Mouse (Mus musculus) forebrain, embryonic 12.5 days (tissue): ENCODE measurements around the gene Pram1. TPM values are rescaled to one million over a fixed set of nuclear protein-coding genes. Genes with fewer than 3 reads are reported as not detected.
"Not testable (repeated sequence)": the region's sequence is repeated elsewhere in the genome, so short reads cannot be mapped to it uniquely, and the experiment has no call there.

Experiments
- ATAC-seq: fragments of 200-750 bp; cut with Nextera tagmentation; 2 replicates; pipeline ENCODE4 v1.8.0; 2017; ENCODE audit warnings: moderate TSS enrichment; ENCODE audit not compliant: low FRiP score
- H3K27ac ChIP-seq: fragments of 300-500 bp; sonication (generic); 2 replicates; pipeline ENCODE4 v1.5.1; 2016; ENCODE audit warnings: mild to moderate bottlenecking
- H3K27me3 ChIP-seq: fragments of 300-500 bp; sonication (generic); 2 replicates; pipeline ENCODE4 v1.6.1; 2016; ENCODE audit warnings: mild to moderate bottlenecking
- H3K36me3 ChIP-seq: fragments of 300-500 bp; sonication (generic); replicated peaks from 2 replicates; pipeline ENCODE4 v1.6.1; 2016; ENCODE audit warnings: mild to moderate bottlenecking
- H3K4me1 ChIP-seq: fragments of 300-500 bp; sonication (generic); 2 replicates; pipeline ENCODE4 v1.6.1; 2016
- H3K4me2 ChIP-seq: fragments of 300-500 bp; sonication (generic); 2 replicates; pipeline ENCODE4 v1.6.1; 2016; ENCODE audit warnings: mild to moderate bottlenecking, moderate library complexity
- H3K4me3 ChIP-seq: fragments of 300-500 bp; sonication (generic); replicated peaks from 2 replicates; pipeline ENCODE4 v1.5.1; 2016; ENCODE audit warnings: mild to moderate bottlenecking
- H3K9ac ChIP-seq: fragments of 300-500 bp; sonication (generic); 2 replicates; pipeline ENCODE4 v1.6.1; 2016; ENCODE audit warnings: mild to moderate bottlenecking
- H3K9me3 ChIP-seq: fragments of 300-500 bp; sonication (generic); 2 replicates; pipeline ENCODE4 v1.6.1; 2016
- WGBS: fragments of 180-500 bp; shearing (Covaris S2); methylation state at CpG from one replicate; pipeline ENCODE4 v1.1.7; 2016; 5-methylcytosine and 5-hydroxymethylcytosine counted together
- polyA plus RNA-seq: library from polyadenylated mRNA; unstranded; fragments of >200 nt; fragmentation: Nextera tagmentation; extraction: Ambion mirVana; gene quantifications from 2 replicates; pipeline ENCODE4 v1.2.1, GENCODE M21; 2016

The Pram1 gene
- 0.72 and 0.95 TPM in 2 replicates for polyA plus RNA-seq

DNA sequence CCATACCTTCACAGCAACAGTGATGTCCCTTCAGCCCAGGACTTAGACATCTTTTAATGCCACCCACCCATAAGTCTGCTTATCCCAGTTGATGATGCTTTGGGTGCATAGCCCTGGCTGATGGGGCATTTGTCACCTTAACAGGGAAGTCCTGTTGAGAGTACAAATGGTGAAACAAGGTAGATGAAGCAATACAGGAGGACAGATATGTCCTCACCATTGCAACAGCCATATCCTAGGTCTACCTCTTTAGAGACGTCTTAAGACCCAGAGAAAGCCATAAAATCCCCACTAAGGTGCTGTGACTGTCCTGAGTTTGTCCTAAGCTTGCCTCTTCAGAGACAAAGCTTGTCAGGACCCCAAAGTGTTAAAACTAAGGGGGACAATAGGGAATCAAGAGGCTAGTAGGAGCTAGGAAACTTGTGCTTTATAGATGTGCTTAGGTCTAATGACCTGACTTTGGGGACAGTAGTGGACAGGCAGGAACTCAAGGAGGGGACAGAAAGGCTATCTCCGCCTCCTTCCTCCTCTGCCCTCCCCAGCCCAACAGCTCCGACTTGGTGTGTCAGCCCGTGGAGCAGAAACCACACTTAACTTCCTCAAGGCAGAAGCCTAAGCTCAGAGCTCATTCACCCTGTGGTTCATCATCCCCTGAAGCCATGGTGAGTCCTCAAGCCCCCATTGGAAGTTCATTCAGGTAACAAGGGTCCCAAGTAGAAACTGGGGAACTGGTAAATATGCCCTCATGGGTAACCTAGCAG, at the start of gene Pram1:
TSS of gene Pram1 (plus strand) at position 541 of the 761 bp plus-strand sequence.
- Histone ChIP-seq H3K27me3 (no peaks in the 10 kb centered on the region), H3K4me1 (no peaks in the 10 kb centered on the region), H3K36me3 (peaks cover 32% of the 10 kb centered on the region), H3K27ac (no peak within 1 kb of the TSS), H3K9ac (no peak within 1 kb of the TSS), H3K4me3 (no peak within 1 kb of the TSS), H3K9me3 (no peaks in the 10 kb centered on the region), H3K4me2 (no peak within 1 kb of the TSS)
- 87% methylated on average over 4 of the region's 4 CpGs for WGBS
- ATAC-seq: no peak

DNA sequence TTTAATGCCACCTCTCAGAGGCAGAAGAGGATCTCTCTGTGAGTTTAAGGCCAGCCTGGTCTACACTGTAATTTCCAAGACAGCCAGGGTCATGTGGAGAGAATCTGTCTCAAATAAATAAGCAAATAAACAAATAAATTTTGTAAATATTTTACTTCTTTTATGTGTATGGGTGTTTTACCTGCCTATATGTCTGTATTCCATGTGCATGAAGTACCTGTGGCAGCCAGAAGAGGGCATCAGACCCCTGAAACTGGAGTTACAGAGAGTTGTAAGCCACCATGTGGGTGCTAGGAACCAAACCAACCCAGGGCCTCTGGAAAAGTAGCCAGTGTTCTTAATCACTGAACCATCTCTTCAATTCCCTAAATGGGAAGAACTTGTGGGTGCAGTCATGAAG, 40.6 kb upstream of the Pram1 start:
- Histone ChIP-seq H3K9me3 (0 out of 2 replicates have a peak, but pooled peaks cover 11% of the 10 kb centered on the region), H3K4me1 (no peaks in the 10 kb centered on the region), H3K4me3 (no peak overlapping the region), H3K27ac (no peak overlapping the region), H3K27me3 (no peaks in the 10 kb centered on the region), H3K36me3 (no peaks in the 10 kb centered on the region), H3K9ac (no peak overlapping the region), H3K4me2 (no peak overlapping the region)
- no peak for ATAC-seq

DNA sequence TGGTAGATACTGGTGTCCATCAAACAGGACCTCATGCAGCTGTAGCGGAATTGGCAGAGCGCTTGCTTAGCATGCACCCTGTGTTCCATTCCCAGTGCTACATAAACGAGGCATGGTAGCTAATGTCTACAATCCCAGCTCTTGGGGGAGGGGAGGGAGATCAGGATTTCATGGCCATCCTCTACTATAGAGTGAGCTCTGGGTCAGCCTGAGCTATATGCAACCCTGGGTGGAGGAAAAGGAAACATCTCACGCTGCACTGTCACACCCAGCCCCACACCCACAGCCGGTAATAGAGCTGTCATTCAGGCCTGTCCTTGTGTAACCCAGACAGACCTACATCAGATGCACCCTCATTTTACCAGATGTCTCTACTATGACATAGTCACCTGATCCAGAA, 39.4 kb upstream of the Pram1 start:
- Histone ChIP-seq H3K4me1 (no peaks in the 10 kb centered on the region), H3K9me3 (0 out of 2 replicates have a peak, but pooled peaks cover 11% of the 10 kb centered on the region), H3K27ac (no peak overlapping the region), H3K4me3 (no peak overlapping the region), H3K4me2 (no peak overlapping the region), H3K9ac (no peak overlapping the region), H3K36me3 (no peaks in the 10 kb centered on the region), H3K27me3 (no peaks in the 10 kb centered on the region)
- no peak for ATAC-seq
- 84% methylated on average over 5 of the region's 5 CpGs for WGBS

GRCm38 (mm10) chr17:33599836-33600475, 37.9 kb upstream of the Pram1 start:
- H3K27me3 ChIP-seq: no peaks in the 10 kb centered on the region
- no peaks in the 10 kb centered on the region for H3K36me3 ChIP-seq
- WGBS: 90% methylated on average over 8 of the region's 8 CpGs
- H3K4me3 ChIP-seq: no peak overlapping the region
- H3K9me3 ChIP-seq: 0 out of 2 replicates have a peak, but pooled peaks cover 11% of the 10 kb centered on the region
- H3K4me1 ChIP-seq: no peaks in the 10 kb centered on the region
- H3K9ac ChIP-seq: no peak overlapping the region
- no peak overlapping the region for H3K27ac ChIP-seq
- H3K4me2 ChIP-seq: no peak overlapping the region
- no peak for ATAC-seq

DNA sequence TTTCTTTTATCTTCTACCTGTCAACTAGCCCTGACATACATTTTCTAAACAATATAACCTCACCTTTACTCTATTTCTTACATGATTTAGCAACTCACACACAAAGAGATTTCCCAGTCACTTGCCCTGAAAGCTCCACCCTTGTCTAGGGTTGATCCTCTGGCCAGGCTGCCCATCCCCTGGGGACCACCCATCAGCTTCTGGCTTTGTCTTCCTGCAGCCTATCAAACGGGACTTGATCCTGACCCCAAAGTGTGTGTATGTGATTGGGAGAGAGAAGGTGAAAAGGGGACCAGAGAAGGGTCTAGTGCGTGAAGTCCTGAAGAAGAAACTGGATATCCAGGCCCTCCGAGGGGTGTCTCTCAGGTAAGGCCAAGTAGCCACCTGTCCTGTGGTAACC, 37.0 kb upstream of the Pram1 start:
- Histone ChIP-seq H3K4me2 (no peak overlapping the region), H3K27ac (no peak overlapping the region), H3K9ac (no peak overlapping the region), H3K9me3 (0 out of 2 replicates have a peak, but pooled peaks cover 11% of the 10 kb centered on the region), H3K4me3 (no peak overlapping the region), H3K27me3 (no peaks in the 10 kb centered on the region), H3K36me3 (no peaks in the 10 kb centered on the region), H3K4me1 (no peaks in the 10 kb centered on the region)
- WGBS: 76% methylated on average over 3 of the region's 3 CpGs
- no peak for ATAC-seq

- no peaks in the 10 kb centered on the region for H3K36me3 ChIP-seq
- no peak overlapping the region for H3K4me3 ChIP-seq
- H3K4me1 ChIP-seq: no peaks in the 10 kb centered on the region
- H3K9ac ChIP-seq: no peak overlapping the region
- no peak for ATAC-seq
- H3K4me2 ChIP-seq: no peak overlapping the region
- WGBS: 84% methylated on average over 12 of the region's 12 CpGs
- H3K9me3 ChIP-seq: 0 out of 2 replicates have a peak, but pooled peaks cover 11% of the 10 kb centered on the region
- no peaks in the 10 kb centered on the region for H3K27me3 ChIP-seq
- no peak overlapping the region for H3K27ac ChIP-seq
These were observed 35.9 kb upstream of the Pram1 start for GRCm38 (mm10) chr17:33601947-33602346.

GRCm38 (mm10) chr17:33607273-33607672, 30.6 kb upstream of the Pram1 start:
- ATAC-seq: no peak
- WGBS: 84% methylated on average over 2 of the region's 2 CpGs
- H3K4me3 ChIP-seq: no peak overlapping the region
- H3K27ac ChIP-seq: no peak overlapping the region
- H3K4me2 ChIP-seq: no peak overlapping the region
- no peak overlapping the region for H3K9ac ChIP-seq
- no peaks in the 10 kb centered on the region for H3K9me3 ChIP-seq
- no peaks in the 10 kb centered on the region for H3K36me3 ChIP-seq
- H3K4me1 ChIP-seq: no peaks in the 10 kb centered on the region
- no peaks in the 10 kb centered on the region; the same call in 1 of the 2 replicates for H3K27me3 ChIP-seq

DNA sequence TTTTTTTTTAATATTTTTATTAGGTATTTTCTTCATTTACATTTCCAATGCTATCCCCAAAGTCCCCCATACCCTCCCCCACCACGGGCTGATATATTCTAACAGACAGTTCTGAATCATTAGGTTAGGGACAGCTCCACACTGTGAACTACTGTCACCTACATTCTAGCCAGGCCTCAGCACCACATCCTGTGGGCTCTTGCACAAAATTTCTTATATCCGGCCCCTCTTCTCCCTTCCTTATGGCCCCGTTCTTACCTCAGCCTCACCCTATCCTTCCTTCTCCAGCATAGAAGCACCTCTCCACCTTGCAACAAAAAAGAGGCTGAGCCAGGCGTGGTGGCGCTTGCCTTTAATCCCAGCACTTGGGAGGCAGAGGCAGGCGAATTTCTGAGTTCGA, 27.3 kb upstream of the Pram1 start:
- no peaks in the 10 kb centered on the region for H3K4me1 ChIP-seq
- ATAC-seq: no peak
- H3K27ac ChIP-seq: no peak overlapping the region
- no peak overlapping the region for H3K4me2 ChIP-seq
- H3K36me3 ChIP-seq: no peaks in the 10 kb centered on the region
- H3K4me3 ChIP-seq: no peak overlapping the region
- WGBS: 89% methylated on average over 7 of the region's 7 CpGs
- H3K27me3 ChIP-seq: no peaks in the 10 kb centered on the region; the same call in 1 of the 2 replicates
- H3K9me3 ChIP-seq: no peaks in the 10 kb centered on the region
- H3K9ac ChIP-seq: no peak overlapping the region

DNA sequence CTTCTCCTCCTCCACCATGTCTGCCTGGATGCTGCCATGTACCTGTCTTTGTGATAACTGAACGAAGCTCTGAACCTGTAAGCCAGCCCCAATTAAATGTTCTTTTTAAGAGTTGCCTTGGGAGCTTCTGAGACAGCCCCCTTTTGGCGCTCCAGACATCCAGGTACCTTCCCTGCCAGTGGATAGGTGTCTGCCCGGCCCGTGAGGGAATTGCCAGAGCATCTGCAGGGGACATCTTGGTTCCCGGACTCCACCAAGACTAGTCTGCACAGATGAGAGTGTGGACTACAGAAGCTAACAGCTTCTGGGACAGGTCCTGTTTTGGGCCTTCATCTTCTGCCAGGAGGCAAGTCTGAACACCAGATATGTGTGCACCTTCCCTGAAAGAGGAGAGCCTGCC, 24.1 kb upstream of the Pram1 start:
- WGBS: 87% methylated on average over 5 of the region's 5 CpGs

DNA sequence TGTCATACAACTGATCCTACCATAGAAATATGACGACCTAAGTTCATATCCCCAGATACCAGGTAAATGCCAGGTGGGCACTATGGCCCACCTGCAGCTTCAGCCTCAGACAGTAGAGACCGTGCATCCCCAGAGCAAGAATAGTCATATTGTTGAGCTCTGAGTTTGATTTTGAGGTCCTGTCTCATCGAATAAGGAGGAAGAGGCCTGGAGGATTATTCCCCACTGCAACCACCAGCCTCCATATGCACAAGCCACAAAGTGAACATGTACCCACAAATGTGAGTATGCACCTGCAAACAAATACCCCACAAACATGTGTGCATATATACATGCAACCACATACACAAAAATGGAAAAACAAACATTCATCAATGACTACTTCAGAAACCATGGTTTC, 10.6 kb upstream of the Pram1 start:
- H3K4me3 ChIP-seq: no peak overlapping the region
- H3K4me2 ChIP-seq: no peak overlapping the region
- H3K27ac ChIP-seq: no peak overlapping the region
- H3K27me3 ChIP-seq: no peaks in the 10 kb centered on the region
- peaks cover 22% of the 10 kb centered on the region for H3K36me3 ChIP-seq
- H3K9ac ChIP-seq: no peak overlapping the region
- ATAC-seq: no peak
- H3K9me3 ChIP-seq: no peaks in the 10 kb centered on the region
- H3K4me1 ChIP-seq: peaks cover 25% of the 10 kb centered on the region
- WGBS: 92% methylated on average over 3 of the region's 3 CpGs

More for the DNA sequence above, 24.1 kb upstream of the Pram1 start:
- H3K27me3 ChIP-seq, H3K4me3 ChIP-seq, H3K9me3 ChIP-seq, H3K4me1 ChIP-seq, H3K36me3 ChIP-seq, H3K27ac ChIP-seq, H3K4me2 ChIP-seq, H3K9ac ChIP-seq, ATAC-seq: not testable (repeated sequence)

DNA sequence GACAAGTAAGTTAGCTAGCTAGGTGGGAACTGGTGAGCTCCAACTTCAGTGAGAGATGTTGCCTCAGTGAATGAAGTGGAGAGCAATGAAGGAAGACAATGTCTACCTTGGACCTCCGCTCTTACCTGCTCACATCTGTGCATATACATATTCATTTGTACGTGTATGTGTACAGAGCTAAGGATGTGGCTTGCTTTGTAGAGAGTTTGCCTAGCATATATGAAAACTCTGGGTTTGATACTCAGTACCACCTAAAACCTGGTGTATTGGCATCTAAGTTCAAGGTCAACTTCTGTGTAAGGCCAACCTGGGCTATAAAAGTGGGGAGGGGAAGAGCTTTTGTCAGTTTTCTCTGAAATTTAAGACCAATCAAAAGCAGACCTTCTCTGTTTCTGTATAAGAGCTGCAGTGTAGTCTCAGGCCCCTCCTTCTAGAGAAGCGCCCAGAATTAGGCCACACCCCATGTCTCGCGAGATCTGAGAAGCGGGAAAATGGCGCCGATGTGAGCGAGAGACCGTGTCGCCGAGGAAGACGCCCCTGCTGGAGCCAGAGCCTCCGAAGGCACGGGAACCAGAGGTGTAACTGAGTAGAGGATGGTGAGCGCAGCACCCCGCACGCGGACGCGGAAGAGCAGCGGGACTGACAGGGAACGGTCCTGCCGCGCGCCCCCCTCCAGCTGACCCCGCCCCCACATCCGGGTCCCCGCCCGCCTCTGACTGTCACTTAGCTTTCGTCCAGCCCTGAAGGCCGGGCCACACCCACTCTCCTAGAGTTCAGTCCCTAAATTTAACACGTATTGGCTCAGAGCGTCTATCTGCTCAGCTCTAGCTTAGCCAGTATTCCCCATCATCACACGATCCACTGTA, 9.0 kb upstream of the Pram1 start, which contains the start of gene Zfp414:
TSS of gene Zfp414 (plus strand) at position 470 of the 866 bp plus-strand sequence.
- H3K4me2 ChIP-seq: peak within 1 kb of the TSS; percentile 69

More for the DNA sequence above, 9.0 kb upstream of the Pram1 start, which contains the start of gene Zfp414:
- Histone ChIP-seq H3K4me1 (peaks cover 25% of the 10 kb centered on the region), H3K9ac (peak within 1 kb of the TSS; percentile 78), H3K9me3 (no peaks in the 10 kb centered on the region), H3K27ac (peak within 1 kb of the TSS; percentile 97), H3K27me3 (no peaks in the 10 kb centered on the region), H3K4me3 (peak within 1 kb of the TSS; percentile 74), H3K36me3 (peaks cover 30% of the 10 kb centered on the region)
- peak; percentile 96 for ATAC-seq
- 3% methylated on average over 35 of the region's 35 CpGs for WGBS
